ENCODE assay signal across 46 mouse cellular contexts in the genomic region with DNA sequence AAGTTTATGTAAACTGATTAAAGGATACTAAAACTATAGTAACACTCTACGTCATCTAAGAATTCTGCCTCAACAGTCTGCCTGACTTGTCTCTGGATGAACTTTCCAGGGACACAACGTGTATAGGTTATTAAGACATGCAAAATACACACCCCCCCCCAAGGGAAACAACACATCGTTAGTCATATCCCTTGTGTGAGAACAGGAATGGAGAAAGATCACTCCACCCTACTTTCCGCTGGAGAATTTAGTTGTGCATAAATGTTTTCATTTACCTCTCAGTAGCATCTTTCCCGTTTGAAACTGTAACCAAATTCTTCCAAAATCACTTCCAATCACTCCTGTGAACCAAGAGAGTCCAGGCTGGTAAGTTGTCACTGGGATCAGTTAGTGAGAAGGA. TPM values are rescaled to one million over a fixed set of nuclear protein-coding genes. Genes with fewer than 3 reads are reported as not detected.
"Had no signal": no experiment of that assay in that cellular context is flagged by ENCODE, and none has a peak within 500 bp of the region (broad histone marks: within the 10 kb centered on the region; RNA-seq: fewer than 3 reads in every experiment).

TSS of gene Olfr651 (plus strand) at position 301 of the 400 bp plus-strand sequence.

- H3K27me3 ChIP-seq: limb, embryonic 12.5 days; limb, embryonic 13.5 days; limb, embryonic 15.5 days; liver, embryonic 12.5 days; liver, embryonic 13.5 days; liver, embryonic 15.5 days; lung, embryonic 15.5 days; megakaryocyte, embryonic 14.5 days; midbrain, embryonic 12.5 days; midbrain, embryonic 13.5 days; midbrain, embryonic 15.5 days had no signal

- H3K9ac ChIP-seq: limb, embryonic 12.5 days; limb, embryonic 13.5 days; limb, embryonic 15.5 days; liver, embryonic 12.5 days; liver, embryonic 13.5 days; liver, embryonic 14.5 days; liver, embryonic 15.5 days; liver, postnatal 0 days; lung, embryonic 14.5 days; lung, embryonic 15.5 days; midbrain, embryonic 12.5 days; midbrain, embryonic 13.5 days; midbrain, embryonic 15.5 days had no signal

- DNase-seq: left cerebral cortex, postnatal 4 days; liver; liver, embryonic 13.5 days; liver, postnatal 0 days; lung, adult 18-20 months; lung, adult 2 months; lung, embryonic 14.5 days; lung, postnatal 10 days; lung, postnatal 14 days; lung, postnatal 36 days; lung, postnatal 4 days; midbrain, embryonic 14.5 days had no signal

- H3K36me3 ChIP-seq: limb, embryonic 10.5 days; limb, embryonic 12.5 days; limb, embryonic 13.5 days; limb, embryonic 15.5 days; liver, embryonic 12.5 days; liver, embryonic 13.5 days; liver, embryonic 15.5 days; lung, embryonic 15.5 days; midbrain, embryonic 10.5 days; midbrain, embryonic 12.5 days; midbrain, embryonic 13.5 days; midbrain, embryonic 15.5 days had no signal

- H3K4me1 ChIP-seq: limb, embryonic 10.5 days; limb, embryonic 12.5 days; limb, embryonic 13.5 days; limb, embryonic 15.5 days; liver, embryonic 12.5 days; liver, embryonic 13.5 days; liver, embryonic 15.5 days; lung, embryonic 15.5 days; megakaryocyte, embryonic 14.5 days; midbrain, embryonic 10.5 days; midbrain, embryonic 12.5 days; midbrain, embryonic 13.5 days; midbrain, embryonic 15.5 days had no signal

- H3K4me2 ChIP-seq: limb, embryonic 12.5 days; limb, embryonic 13.5 days; limb, embryonic 15.5 days; liver, embryonic 11.5 days; liver, embryonic 12.5 days; liver, embryonic 13.5 days; liver, embryonic 15.5 days; lung, embryonic 14.5 days; lung, embryonic 15.5 days; midbrain, embryonic 11.5 days; midbrain, embryonic 12.5 days; midbrain, embryonic 13.5 days; midbrain, embryonic 15.5 days had no signal

- ATAC-seq: liver, embryonic 12.5 days; liver, postnatal 0 days; lung, postnatal 0 days; midbrain, embryonic 13.5 days; midbrain, embryonic 15.5 days; midbrain, embryonic 16.5 days had no signal

- H3K4me3 ChIP-seq: limb, embryonic 10.5 days; limb, embryonic 12.5 days; limb, embryonic 13.5 days; limb, embryonic 15.5 days; liver, embryonic 12.5 days; liver, embryonic 13.5 days; liver, embryonic 15.5 days; lung, embryonic 15.5 days; megakaryocyte, embryonic 14.5 days; midbrain, embryonic 10.5 days; midbrain, embryonic 12.5 days; midbrain, embryonic 13.5 days; midbrain, embryonic 15.5 days; myocyte had no signal

- H3K27ac ChIP-seq: limb, embryonic 10.5 days; limb, embryonic 12.5 days; limb, embryonic 13.5 days; limb, embryonic 15.5 days; liver, embryonic 12.5 days; liver, embryonic 13.5 days; liver, embryonic 14.5 days; liver, embryonic 15.5 days; lung, embryonic 15.5 days; macrophage; midbrain, embryonic 10.5 days; midbrain, embryonic 12.5 days; midbrain, embryonic 13.5 days; midbrain, embryonic 15.5 days had no signal

- H3K9me3 ChIP-seq: limb, embryonic 10.5 days; limb, embryonic 12.5 days; limb, embryonic 13.5 days; limb, embryonic 15.5 days; liver, embryonic 12.5 days; liver, embryonic 13.5 days; liver, embryonic 15.5 days; lung, embryonic 15.5 days; megakaryocyte, embryonic 14.5 days; midbrain, embryonic 10.5 days; midbrain, embryonic 12.5 days; midbrain, embryonic 13.5 days; midbrain, embryonic 15.5 days had no signal

RNA-seq across cellular contexts. Expression of gene Olfr651, which starts in this region (rescaled TPM):
- total RNA-seq: left cerebral cortex, adult 8-10 months; left cerebral cortex, postnatal 10 days; left cerebral cortex, postnatal 14 days; left cerebral cortex, postnatal 25 days; left cerebral cortex, postnatal 36 days; left cerebral cortex, postnatal 4 days; liver, adult 2 months; megakaryocyte progenitor cell, adult 5-6 weeks; megakaryocyte, adult 5-6 weeks; megakaryocyte-erythroid progenitor cell, adult 5-6 weeks; midbrain, postnatal 0 days; monocyte, adult 5-6 weeks had no signal
- polyA plus RNA-seq: limb, embryonic 10.5 days; limb, embryonic 11.5 days; limb, embryonic 12.5 days; limb, embryonic 13.5 days; limb, embryonic 14.5 days; limb, embryonic 15.5 days; liver, adult 2 months; liver, embryonic 11.5 days; liver, embryonic 12.5 days; liver, embryonic 13.5 days; liver, embryonic 14.5 days; liver, embryonic 15.5 days; liver, embryonic 16.5 days; liver, postnatal 0 days; lung, adult 2 months; lung, embryonic 14.5 days; lung, embryonic 15.5 days; lung, embryonic 16.5 days; lung, postnatal 0 days; macrophage; midbrain, embryonic 10.5 days; midbrain, embryonic 11.5 days; midbrain, embryonic 12.5 days; midbrain, embryonic 13.5 days; midbrain, embryonic 14.5 days; midbrain, embryonic 15.5 days; midbrain, embryonic 16.5 days; midbrain, postnatal 0 days; myocyte had no signal
